Mouse (Mus musculus) MEL (cell line): ENCODE results near the gene Map3k12. TPM values are rescaled to one million over a fixed set of nuclear protein-coding genes. Genes with fewer than 3 reads are reported as not detected.

Source experiments
- DNase-seq: peaks from one replicate; pipeline ENCODE4 v3.0.0; 2011; ENCODE audit warnings: low read depth, low spot score
- H3K27ac ChIP-seq: 2 replicates; pipeline ENCODE4 v1.5.1; 2012; ENCODE audit warnings: low read depth, mild to moderate bottlenecking, control low read depth, low read length, moderate library complexity; ENCODE audit not compliant: control insufficient read depth
- H3K27me3 ChIP-seq, 2 experiments: fragments of 150-350 bp in 1 of 2; sonication (generic) in 1 of 2; 2 replicates each; pipeline ENCODE4 v1.6.1; 2012; ENCODE audit warnings: low read length in 2 of 2, mild to moderate bottlenecking in 2 of 2, improper control_type of control experiment in 1 of 2, moderate library complexity in 1 of 2; ENCODE audit not compliant: insufficient read depth in 2 of 2, control insufficient read depth in 1 of 2
- H3K36me3 ChIP-seq, 2 experiments: 2 replicates each; pipeline ENCODE4 v1.6.1; 2012 to 2014; ENCODE audit warnings: low read length in 2 of 2, improper control_type of control experiment in 1 of 2, inconsistent platforms in 1 of 2, mild to moderate bottlenecking in 1 of 2; ENCODE audit not compliant: insufficient read depth in 2 of 2, control insufficient read depth in 1 of 2
- H3K4me1 ChIP-seq, 2 experiments: fragments of 150-350 bp in 1 of 2; sonication (generic) in 1 of 2; 2 replicates each; pipeline ENCODE4 v1.6.1; 2012; ENCODE audit warnings: low read length in 2 of 2, improper control_type of control experiment in 1 of 2, mild to moderate bottlenecking in 1 of 2; ENCODE audit not compliant: insufficient read depth in 2 of 2, control insufficient read depth in 1 of 2
- H3K4me3 ChIP-seq, 2 experiments: fragments of 150-350 bp in 1 of 2; sonication (generic) in 1 of 2; 2 replicates each; pipeline ENCODE4 v1.5.1; 2012; ENCODE audit warnings: low read depth in 2 of 2, low read length in 2 of 2, mild to moderate bottlenecking in 2 of 2, moderate library complexity in 2 of 2, control low read depth in 1 of 2, improper control_type of control experiment in 1 of 2; ENCODE audit not compliant: control insufficient read depth in 1 of 2, insufficient read depth in 1 of 2
- H3K79me2 ChIP-seq: 2 replicates; pipeline ENCODE4 v1.6.1; 2012; ENCODE audit warnings: mild to moderate bottlenecking, low read length, moderate library complexity; ENCODE audit not compliant: control insufficient read depth, poor library complexity, insufficient read depth
- H3K9ac ChIP-seq: 2 replicates; pipeline ENCODE4 v1.6.1; 2012; ENCODE audit warnings: low read depth, mild to moderate bottlenecking, control low read depth, low read length, moderate library complexity; ENCODE audit not compliant: control insufficient read depth, poor library complexity, severe bottlenecking
- H3K9me3 ChIP-seq: fragments of 150-350 bp; sonication (generic); replicated peaks from 2 replicates; pipeline ENCODE4 v1.6.1; 2012; ENCODE audit warnings: mild to moderate bottlenecking, low read length, improper control_type of control experiment, moderate library complexity; ENCODE audit not compliant: insufficient read depth
- BHLHE40 ChIP-seq: IDR thresholded peaks from 2 replicates; pipeline ENCODE4 v1.6.1; 2012; ENCODE audit warnings: low read depth, mild to moderate bottlenecking, inconsistent platforms, low read length, improper control_type of control experiment, borderline replicate concordance
- CHD1 ChIP-seq: IDR thresholded peaks from 2 replicates; pipeline ENCODE4 v1.6.1; 2012; ENCODE audit warnings: low read depth, mild to moderate bottlenecking, inconsistent platforms, low read length, improper control_type of control experiment
- CHD2 ChIP-seq: IDR thresholded peaks from 2 replicates; pipeline ENCODE4 v1.6.1; 2011; ENCODE audit warnings: low read length, improper control_type of control experiment
- CTCF ChIP-seq, 3 experiments: IDR thresholded peaks in 2 of 3; conservative IDR thresholded peaks in 1 of 3; 2 replicates each; pipeline ENCODE4 v1.5.1; 2011 to 2012; ENCODE audit warnings: low read length in 3 of 3, low read depth in 2 of 3, mild to moderate bottlenecking in 2 of 3, improper control_type of control experiment in 1 of 3, inconsistent platforms in 1 of 3, mixed read lengths in 1 of 3, moderate library complexity in 1 of 3; ENCODE audit not compliant: control insufficient read depth in 1 of 3, insufficient read depth in 1 of 3, poor library complexity in 1 of 3, severe bottlenecking in 1 of 3
- E2F4 ChIP-seq: IDR thresholded peaks from 2 replicates; pipeline ENCODE4 v1.6.1; 2011; ENCODE audit warnings: low read depth, low read length, improper control_type of control experiment, borderline replicate concordance
- ELF1 ChIP-seq: IDR thresholded peaks from 2 replicates; pipeline ENCODE4 v1.6.1; 2014; ENCODE audit warnings: low read depth, mild to moderate bottlenecking, inconsistent platforms, low read length, improper control_type of control experiment, moderate library complexity
- EP300 ChIP-seq, 2 experiments: IDR thresholded peaks; 2 replicates each; pipeline ENCODE4 v1.6.1; 2011; ENCODE audit warnings: improper control_type of control experiment in 2 of 2, low read length in 2 of 2, low read depth in 1 of 2, mild to moderate bottlenecking in 1 of 2
- ETS1 ChIP-seq: IDR thresholded peaks from 2 replicates; pipeline ENCODE4 v1.6.1; 2012; ENCODE audit warnings: low read depth, mild to moderate bottlenecking, inconsistent platforms, low read length, improper control_type of control experiment, moderate library complexity
- GABPA ChIP-seq: IDR thresholded peaks from 2 replicates; pipeline ENCODE4 v1.6.1; 2012; ENCODE audit warnings: low read depth, mild to moderate bottlenecking, inconsistent platforms, low read length, improper control_type of control experiment, moderate library complexity
- GATA1 ChIP-seq: IDR thresholded peaks from 2 replicates; pipeline ENCODE4 v1.6.1; 2011; ENCODE audit warnings: low read depth, low read length, improper control_type of control experiment
- HCFC1 ChIP-seq: IDR thresholded peaks from 2 replicates; pipeline ENCODE4 v1.6.1; 2012; ENCODE audit warnings: low read depth, mild to moderate bottlenecking, inconsistent platforms, low read length, improper control_type of control experiment, moderate library complexity
- JUND ChIP-seq: IDR thresholded peaks from 2 replicates; pipeline ENCODE4 v1.6.1; 2011; ENCODE audit warnings: low read depth, mild to moderate bottlenecking, improper control_type of control experiment, low read length
- KAT2A ChIP-seq: conservative IDR thresholded peaks from 2 replicates; pipeline ENCODE4 v1.6.1; 2012; ENCODE audit warnings: low read depth, low read length, improper control_type of control experiment, inconsistent platforms
- MAFK ChIP-seq: IDR thresholded peaks from 2 replicates; pipeline ENCODE4 v1.6.1; 2011; ENCODE audit warnings: low read depth, mild to moderate bottlenecking, low read length, improper control_type of control experiment, borderline replicate concordance
- MAX ChIP-seq: IDR thresholded peaks from 2 replicates; pipeline ENCODE4 v1.6.1; 2011; ENCODE audit warnings: low read length, improper control_type of control experiment
- MAZ ChIP-seq: IDR thresholded peaks from 2 replicates; pipeline ENCODE4 v1.6.1; 2012; ENCODE audit warnings: low read depth, mild to moderate bottlenecking, inconsistent platforms, low read length, improper control_type of control experiment
- MEF2A ChIP-seq: IDR thresholded peaks from 2 replicates; pipeline ENCODE4 v1.6.1; 2014; ENCODE audit warnings: low read depth, mild to moderate bottlenecking, inconsistent platforms, low read length, improper control_type of control experiment; ENCODE audit not compliant: poor library complexity, insufficient replicate concordance, severe bottlenecking; ENCODE audit errors: extremely low read depth
- MXI1 ChIP-seq: IDR thresholded peaks from 2 replicates; pipeline ENCODE4 v1.6.1; 2011; ENCODE audit warnings: mild to moderate bottlenecking, low read depth, low read length, improper control_type of control experiment
- MYB ChIP-seq: IDR thresholded peaks from 2 replicates; pipeline ENCODE4 v1.6.1; 2011; ENCODE audit warnings: mild to moderate bottlenecking, low read depth, low read length, improper control_type of control experiment
- MYC ChIP-seq: IDR thresholded peaks from 2 replicates; pipeline ENCODE4 v1.6.1; 2011; ENCODE audit warnings: low read depth, mild to moderate bottlenecking, low read length, improper control_type of control experiment, moderate library complexity
- NELFE ChIP-seq: IDR thresholded peaks from 2 replicates; pipeline ENCODE4 v1.6.1; 2011; ENCODE audit warnings: low read depth, low read length, improper control_type of control experiment
- POLR2A ChIP-seq, 2 experiments: IDR thresholded peaks; 2 replicates each; pipeline ENCODE4 v1.6.1; 2011 to 2012; ENCODE audit warnings: low read length in 2 of 2, mild to moderate bottlenecking in 2 of 2, control low read depth in 1 of 2, improper control_type of control experiment in 1 of 2, low read depth in 1 of 2, moderate library complexity in 1 of 2; ENCODE audit not compliant: control insufficient read depth in 1 of 2, insufficient read depth in 1 of 2, poor library complexity in 1 of 2
- POLR2AphosphoS2 ChIP-seq: IDR thresholded peaks from 2 replicates; pipeline ENCODE4 v1.6.1; 2011; ENCODE audit warnings: low read length, improper control_type of control experiment
- POLR2AphosphoS5 ChIP-seq: IDR thresholded peaks from 2 replicates; pipeline ENCODE4 v1.6.1; 2012; ENCODE audit warnings: low read depth, borderline replicate concordance, mild to moderate bottlenecking, inconsistent platforms, low read length, moderate library complexity, mixed read lengths
- RAD21 ChIP-seq: IDR thresholded peaks from 2 replicates; pipeline ENCODE4 v1.6.1; 2011; ENCODE audit warnings: mild to moderate bottlenecking, low read depth, low read length, improper control_type of control experiment
- SIN3A ChIP-seq: IDR thresholded peaks from 2 replicates; pipeline ENCODE4 v1.6.1; 2012; ENCODE audit warnings: low read length, improper control_type of control experiment, inconsistent platforms
- SMC3 ChIP-seq: IDR thresholded peaks from 2 replicates; pipeline ENCODE4 v1.6.1; 2011; ENCODE audit warnings: low read depth, low read length, improper control_type of control experiment
- TAL1 ChIP-seq: IDR thresholded peaks from 2 replicates; pipeline ENCODE4 v1.6.1; 2012; ENCODE audit warnings: mild to moderate bottlenecking, inconsistent platforms, low read length, moderate library complexity, mixed read lengths
- TBP ChIP-seq: IDR thresholded peaks from 2 replicates; pipeline ENCODE4 v1.8.0; 2011; ENCODE audit warnings: low read depth, low read length, improper control_type of control experiment
- TCF12 ChIP-seq: IDR thresholded peaks from 2 replicates; pipeline ENCODE4 v1.6.1; 2014; ENCODE audit warnings: low read depth, mild to moderate bottlenecking, inconsistent platforms, low read length, improper control_type of control experiment, moderate library complexity
- UBTF ChIP-seq: IDR thresholded peaks from 2 replicates; pipeline ENCODE4 v1.6.1; 2012; ENCODE audit warnings: low read depth, mild to moderate bottlenecking, inconsistent platforms, low read length, improper control_type of control experiment, moderate library complexity, borderline replicate concordance; ENCODE audit not compliant: insufficient read depth
- USF1 ChIP-seq: IDR thresholded peaks from 2 replicates; pipeline ENCODE4 v1.6.1; 2014; ENCODE audit warnings: low read depth, mild to moderate bottlenecking, inconsistent platforms, low read length, improper control_type of control experiment, moderate library complexity
- ZC3H11A ChIP-seq: IDR thresholded peaks from 2 replicates; pipeline ENCODE4 v1.6.1; 2012; ENCODE audit warnings: low read depth, mild to moderate bottlenecking, inconsistent platforms, low read length, improper control_type of control experiment
- ZKSCAN1 ChIP-seq: IDR thresholded peaks from 2 replicates; pipeline ENCODE4 v1.6.1; 2012; ENCODE audit warnings: low read depth, mild to moderate bottlenecking, inconsistent platforms, low read length, improper control_type of control experiment, moderate library complexity
- ZMIZ1 ChIP-seq: IDR thresholded peaks from 2 replicates; pipeline ENCODE4 v1.6.1; 2012; ENCODE audit warnings: low read depth, mild to moderate bottlenecking, inconsistent platforms, low read length, improper control_type of control experiment, moderate library complexity
- ZNF384 ChIP-seq: IDR thresholded peaks from 2 replicates; pipeline ENCODE4 v1.6.1; 2012; ENCODE audit warnings: low read depth, mild to moderate bottlenecking, inconsistent platforms, low read length, improper control_type of control experiment
- polyA plus RNA-seq, 2 experiments: library from polyadenylated mRNA; stranded (reverse) in 1 of 2; unstranded in 1 of 2; fragments of >175 nt in 1 of 2; fragments of >200 nt in 1 of 2; gene quantifications; 2 replicates each; pipeline versions ENCODE4 v1.2.1 to v1.2.4; 2012; ENCODE audit warnings: low replicate concordance in 2 of 2, low read depth in 1 of 2; ENCODE audit not compliant: insufficient read length in 2 of 2, insufficient read depth in 1 of 2, missing spikeins in 1 of 2
- total RNA-seq: library from RNA; depleted of rRNA; stranded (reverse); fragments of 300-350 nt; gene quantifications from 2 replicates; pipeline ENCODE4 v1.2.3, GENCODE M21; 2012

The Map3k12 gene
- total and polyA plus RNA-seq, 3 experiments, result 1.7 to 2.8 TPM; not detected in 1

- Histone ChIP-seq H3K9ac (peak within 1 kb of the TSS; percentile 79), H3K36me3 (peaks cover 0 to 26% of the 10 kb centered on the region in 2 experiments; a peak in 2 of 4 replicates), H3K9me3 (no peaks in the 10 kb centered on the region), H3K27me3 (no peaks in the 10 kb centered on the region), H3K4me3 (peak within 1 kb of the TSS; percentile 78 to 79), H3K27ac (peak within 1 kb of the TSS; percentile 96), H3K79me2 (peaks cover 2% of the 10 kb centered on the region; the same call in 1 of the 2 replicates), H3K4me1 (peaks cover 5 to 36% of the 10 kb centered on the region in 2 experiments)
- TF ChIP-seq SMC3 (no peak; the same call in 1 of the 2 replicates), NELFE (peak; percentile 80), POLR2A (IDR thresholded peaks at IDR 0.05; ENCODE audit: control insufficient read depth in 1 of 2, insufficient read depth in 1 of 2, low read depth in 1 of 2, low read length in 2 of 2, poor library complexity in 1 of 2) (peak; percentile 50 to 70; a peak in 3 of 4 replicates), EP300 (IDR thresholded peaks at IDR 0.05; ENCODE audit: low read depth in 1 of 2, low read length in 2 of 2) (0 out of 4 replicates have a peak, but pooled peaks of 1 of the 2 experiments have one; percentile 17), GABPA (no peak), CHD1 (no peak), CHD2 (peak; percentile 65), ETS1 (peak; percentile 73; the same call in 1 of the 2 replicates), SIN3A (peak; percentile 95), MYC (no peak; the same call in 1 of the 2 replicates), TAL1 (no peak), ZC3H11A (no peak), MXI1 (peak; percentile 85), KAT2A (peak; percentile 47; the same call in 1 of the 2 replicates), JUND (no peak), POLR2AphosphoS5 (no peak), UBTF (no peak), ZKSCAN1 (no peak), GATA1 (no peak), MAX (no peak; the same call in none of the 2 replicates), USF1 (peak; percentile 65), E2F4 (0 out of 2 replicates have a peak, but pooled peaks have one; percentile 41), POLR2AphosphoS2 (peak; percentile 72; the same call in 1 of the 2 replicates), MAFK (no peak), MYB (peak; percentile 74), ELF1 (peak; percentile 99), ZNF384 (peak; percentile 72), MAZ (no peak), RAD21 (no peak; the same call in 1 of the 2 replicates), TCF12 (peak; percentile 41; the same call in 1 of the 2 replicates), ZMIZ1 (peak; percentile 94), MEF2A (no peak), BHLHE40 (no peak; the same call in 1 of the 2 replicates), HCFC1 (peak; percentile 85), CTCF (IDR thresholded peaks at IDR 0.05 in 2 of 3, conservative IDR thresholded peaks at IDR 0.05 in 1 of 3; ENCODE audit: control insufficient read depth in 1 of 3, insufficient read depth in 1 of 3, low read depth in 2 of 3, low read length in 3 of 3, poor library complexity in 1 of 3, severe bottlenecking in 1 of 3) (peak; percentile 30 to 63 (median 63); a peak in 5 of 6 replicates), TBP (peak; percentile 79)
- DNase-seq, result peak; percentile 99
Observed at GRCm38 (mm10) chr15:102458904-102459317, 58.0 kb downstream of the Map3k12 start, which contains the start of gene Prr13. Prr13 (plus strand) TSS chr15:102459028.
